Mouse (Mus musculus): ENCODE data around the gene Gm20388.

- TF ChIP-seq POLR2A (IDR thresholded peaks at IDR 0.05; ENCODE audit: insufficient read depth, low read depth, low read length) = no peak
- no peak for TF ChIP-seq CTCF (IDR thresholded peaks at IDR 0.05; ENCODE audit: insufficient read depth, low read depth, low read length)
Observed at GRCm38 (mm10) chr8:122670001-122670400, 2759.4 kb downstream of the Gm20388 start.

Measured in olfactory bulb, adult 2 months (tissue).